Mouse (Mus musculus) midbrain, embryonic 10.5 days (tissue): ENCODE data around the gene Cbfa2t2. TPM values are rescaled to one million over a fixed set of nuclear protein-coding genes. Genes with fewer than 3 reads are reported as not detected.

ENCODE experiments used
- DNase-seq: peaks from one replicate; pipeline ENCODE4 v3.0.0-alpha.2; 2017; ENCODE audit warnings: low spot score
- H3K27ac ChIP-seq: fragments of 300-500 bp; sonication (generic); replicated peaks from 2 replicates; pipeline ENCODE4 v1.5.1; 2016; ENCODE audit warnings: mild to moderate bottlenecking
- H3K27me3 ChIP-seq: fragments of 300-500 bp; sonication (generic); 2 replicates; pipeline ENCODE4 v1.6.1; 2016; ENCODE audit warnings: low read depth, mild to moderate bottlenecking; ENCODE audit not compliant: poor library complexity, severe bottlenecking
- H3K36me3 ChIP-seq: fragments of 300-500 bp; sonication (generic); 2 replicates; pipeline ENCODE4 v1.6.1; 2016; ENCODE audit warnings: mild to moderate bottlenecking, moderate library complexity
- H3K4me1 ChIP-seq: fragments of 300-500 bp; sonication (generic); 2 replicates; pipeline ENCODE4 v1.6.1; 2016
- H3K4me3 ChIP-seq: fragments of 300-500 bp; sonication (generic); 2 replicates; pipeline ENCODE4 v1.5.1; 2016; ENCODE audit warnings: mild to moderate bottlenecking, moderate library complexity
- H3K9me3 ChIP-seq: fragments of 300-500 bp; sonication (generic); replicated peaks from 2 replicates; pipeline ENCODE4 v1.6.1; 2016; ENCODE audit warnings: mild to moderate bottlenecking
- WGBS: fragments of 180-500 bp; shearing (Covaris S2); methylation state at CpG from one replicate; pipeline ENCODE4 v1.1.7; 2016; 5-methylcytosine and 5-hydroxymethylcytosine counted together
- polyA plus RNA-seq: library from polyadenylated mRNA; unstranded; fragments of >200 nt; fragmentation: Nextera tagmentation; extraction: Ambion mirVana; gene quantifications from 2 replicates; pipeline ENCODE4 v1.2.1, GENCODE M21; 2016

Cbfa2t2 gene
- polyA plus RNA-seq, 1 experiment from 2014 or later, result 67.4 TPM

- Histone ChIP-seq H3K27me3 (peaks cover 28% of the 10 kb centered on the region), H3K4me1 (peaks cover 15% of the 10 kb centered on the region), H3K27ac (no peak overlapping the region), H3K4me3 (no peak overlapping the region), H3K9me3 (no peaks in the 10 kb centered on the region), H3K36me3 (no peaks in the 10 kb centered on the region)
- DNase-seq, result no peak
- WGBS, result 67% methylated on average over 7 of the region's 7 CpGs
Observed at GRCm38 (mm10) chr2:154412018-154412666, 24.1 kb upstream of the Cbfa2t2 start.

DNA sequence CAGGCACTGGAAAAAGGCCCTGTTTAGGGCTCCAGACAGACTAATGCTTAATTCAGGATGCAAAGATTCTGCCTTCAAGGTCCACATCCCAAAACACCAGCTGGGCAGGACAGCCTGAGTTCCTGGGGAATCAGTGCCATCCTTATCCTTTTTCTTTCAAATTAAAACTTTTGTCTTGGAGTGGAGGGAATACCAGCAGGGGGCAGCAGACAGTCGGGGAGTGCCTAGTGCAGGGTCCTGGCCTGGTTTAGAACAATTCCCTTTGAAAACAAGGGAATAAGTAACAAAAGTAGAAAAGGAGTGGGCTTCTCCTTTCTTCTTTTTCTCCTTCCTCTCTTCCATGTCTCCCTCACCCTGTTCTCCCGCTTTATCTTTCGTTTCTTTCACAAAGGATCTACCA, 19.2 kb upstream of the Cbfa2t2 start:
- H3K4me1 ChIP-seq, result peaks cover 29% of the 10 kb centered on the region
- H3K36me3 ChIP-seq, result no peaks in the 10 kb centered on the region
- no peaks in the 10 kb centered on the region for H3K9me3 ChIP-seq
- H3K27ac ChIP-seq, result 0 out of 2 replicates have a peak overlapping the region, but pooled peaks have one; percentile 46
- peak; percentile 75 for DNase-seq
- no peaks in the 10 kb centered on the region for H3K27me3 ChIP-seq
- no peak overlapping the region for H3K4me3 ChIP-seq
- 5% methylated on average over 3 of the region's 3 CpGs for WGBS

DNA sequence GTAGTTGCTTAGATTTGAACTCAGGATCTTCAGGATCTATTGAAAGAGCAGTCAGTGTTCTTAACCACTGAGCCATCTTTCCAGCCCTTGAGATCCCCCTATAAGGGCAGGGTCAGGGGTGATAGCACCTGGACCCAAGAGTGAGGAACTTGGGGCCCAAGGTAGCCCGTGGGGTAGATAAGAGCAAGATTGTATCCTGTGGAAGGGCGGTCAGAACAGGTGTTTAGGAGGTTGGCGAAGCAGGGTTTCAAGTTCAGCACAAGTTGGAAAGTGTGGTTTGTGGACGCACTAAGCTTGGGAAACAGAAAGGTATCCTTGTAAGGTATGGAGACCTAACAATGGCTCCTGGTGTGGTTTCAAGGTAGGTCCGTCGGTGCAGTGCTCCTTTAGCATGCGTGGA, 18.3 kb upstream of the Cbfa2t2 start:
- Histone ChIP-seq H3K9me3 (no peaks in the 10 kb centered on the region), H3K4me1 (peaks cover 37% of the 10 kb centered on the region), H3K36me3 (no peaks in the 10 kb centered on the region), H3K27me3 (no peaks in the 10 kb centered on the region), H3K4me3 (no peak overlapping the region), H3K27ac (no peak overlapping the region)
- WGBS, result 95% methylated on average over 7 of the region's 7 CpGs
- DNase-seq, result no peak

GRCm38 (mm10) chr2:154419631-154420515, 16.4 kb upstream of the Cbfa2t2 start:
- no peaks in the 10 kb centered on the region for H3K27me3 ChIP-seq
- H3K4me1 ChIP-seq, result peaks cover 37% of the 10 kb centered on the region
- DNase-seq, result no peak
- 85% methylated on average over 9 of the region's 9 CpGs for WGBS
- no peak overlapping the region for H3K4me3 ChIP-seq
- H3K27ac ChIP-seq, result peak overlapping the region; percentile 87
- no peaks in the 10 kb centered on the region for H3K36me3 ChIP-seq
- no peaks in the 10 kb centered on the region for H3K9me3 ChIP-seq

GRCm38 (mm10) chr2:154420942-154421731, 15.1 kb upstream of the Cbfa2t2 start:
- H3K9me3 ChIP-seq, result no peaks in the 10 kb centered on the region
- peak overlapping the region; percentile 27 for H3K4me3 ChIP-seq
- peaks cover 43% of the 10 kb centered on the region for H3K4me1 ChIP-seq
- no peaks in the 10 kb centered on the region for H3K36me3 ChIP-seq
- no peaks in the 10 kb centered on the region for H3K27me3 ChIP-seq
- peak; percentile 82 for DNase-seq
- H3K27ac ChIP-seq, result peak overlapping the region; percentile 87
- WGBS, result 25% methylated on average over 7 of the region's 7 CpGs

DNA sequence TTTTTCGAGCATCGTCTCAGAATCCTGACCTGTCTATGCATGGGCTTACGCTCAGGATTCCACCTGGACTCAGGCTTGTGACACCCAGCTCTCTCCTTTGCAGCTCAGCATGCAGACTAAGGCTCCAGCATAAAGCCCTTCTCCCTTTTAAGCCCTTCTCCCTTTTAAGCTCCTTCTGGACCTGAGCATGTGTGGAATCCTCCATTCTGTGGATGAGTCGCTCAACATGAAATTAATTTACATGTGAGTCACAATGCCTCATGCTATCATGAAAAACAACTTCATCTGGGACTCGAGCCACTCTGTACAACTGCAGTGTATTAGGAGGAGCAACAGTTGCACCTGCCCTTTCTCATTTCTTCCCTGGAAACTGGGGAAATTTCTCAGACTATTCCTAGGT, 14.1 kb upstream of the Cbfa2t2 start:
- Histone ChIP-seq H3K9me3 (no peaks in the 10 kb centered on the region), H3K4me1 (peaks cover 50% of the 10 kb centered on the region), H3K27ac (peak overlapping the region; percentile 87), H3K27me3 (peaks cover 2% of the 10 kb centered on the region), H3K36me3 (no peaks in the 10 kb centered on the region), H3K4me3 (no peak overlapping the region)
- no peak for DNase-seq
- 68% methylated on average over 5 of the region's 5 CpGs for WGBS

GRCm38 (mm10) chr2:154423548-154423947, 12.7 kb upstream of the Cbfa2t2 start:
- peaks cover 61% of the 10 kb centered on the region for H3K4me1 ChIP-seq
- 83% methylated on average over 2 of the region's 2 CpGs for WGBS

DNA sequence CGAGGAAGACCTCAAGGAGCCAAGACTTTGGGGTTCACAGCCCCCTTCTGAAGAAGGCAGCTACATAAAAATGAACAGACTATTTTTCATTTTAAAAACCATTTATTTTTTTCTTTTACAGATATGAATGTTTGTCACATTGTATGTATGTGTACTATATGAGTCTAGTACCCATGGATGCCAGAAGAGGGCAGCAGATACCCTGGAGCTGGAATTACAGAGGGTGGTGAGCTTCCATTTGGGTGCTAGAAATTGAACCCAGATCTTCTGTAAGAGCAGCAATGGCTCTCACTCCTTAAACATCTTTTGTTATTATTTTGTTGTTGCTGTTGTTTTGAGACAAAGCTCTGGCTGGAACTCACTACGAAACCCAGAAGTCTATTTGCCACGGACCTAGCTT, 10.8 kb upstream of the Cbfa2t2 start:
- H3K9me3 ChIP-seq, result no peaks in the 10 kb centered on the region
- peak overlapping the region; percentile 92 for H3K27ac ChIP-seq
- peaks cover 26% of the 10 kb centered on the region for H3K27me3 ChIP-seq
- WGBS, result 83% methylated on average over 3 of the region's 3 CpGs
- DNase-seq, result no peak
- no peaks in the 10 kb centered on the region for H3K36me3 ChIP-seq
- H3K4me1 ChIP-seq, result peaks cover 51% of the 10 kb centered on the region
- H3K4me3 ChIP-seq, result peak overlapping the region; percentile 53; the same call in 1 of the 2 replicates

More at GRCm38 (mm10) chr2:154423548-154423947, 12.7 kb upstream of the Cbfa2t2 start:
- Histone ChIP-seq H3K4me3 (no peak overlapping the region), H3K27ac (no peak overlapping the region), H3K36me3 (no peaks in the 10 kb centered on the region), H3K9me3 (no peaks in the 10 kb centered on the region), H3K27me3 (peaks cover 16% of the 10 kb centered on the region)
- DNase-seq, result no peak

- Histone ChIP-seq H3K27me3 (peaks cover 26% of the 10 kb centered on the region), H3K4me1 (peaks cover 43% of the 10 kb centered on the region), H3K27ac (peak overlapping the region; percentile 92), H3K4me3 (peak overlapping the region; percentile 53), H3K9me3 (no peaks in the 10 kb centered on the region), H3K36me3 (no peaks in the 10 kb centered on the region)
- peak; percentile 82 for DNase-seq
- 1% methylated on average over 25 of the region's 25 CpGs for WGBS
Observed at GRCm38 (mm10) chr2:154426188-154426904, 9.9 kb upstream of the Cbfa2t2 start.

GRCm38 (mm10) chr2:154426905-154427852, 9.1 kb upstream of the Cbfa2t2 start:
- DNase-seq, result no peak
- peaks cover 35% of the 10 kb centered on the region for H3K4me1 ChIP-seq
- H3K9me3 ChIP-seq, result no peaks in the 10 kb centered on the region
- 22% methylated on average over 11 of the region's 11 CpGs for whole genome bisulfite sequencing
- H3K27ac ChIP-seq, result peak overlapping the region; percentile 92
- H3K4me3 ChIP-seq, result peak overlapping the region; percentile 53
- peaks cover 26% of the 10 kb centered on the region for H3K27me3 ChIP-seq
- H3K36me3 ChIP-seq, result no peaks in the 10 kb centered on the region

GRCm38 (mm10) chr2:154427853-154428360, 8.4 kb upstream of the Cbfa2t2 start:
- Histone ChIP-seq H3K27ac (peak overlapping the region; percentile 92), H3K4me3 (no peak overlapping the region; the same call in 1 of the 2 replicates), H3K36me3 (no peaks in the 10 kb centered on the region), H3K27me3 (peaks cover 26% of the 10 kb centered on the region), H3K9me3 (no peaks in the 10 kb centered on the region), H3K4me1 (peaks cover 27% of the 10 kb centered on the region)
- 18% methylated on average over 17 of the region's 17 CpGs for WGBS
- DNase-seq, result peak; percentile 17
